Mouse (Mus musculus): ENCODE results near the gene Tnfrsf21.

Tnfrsf21 gene

DNA sequence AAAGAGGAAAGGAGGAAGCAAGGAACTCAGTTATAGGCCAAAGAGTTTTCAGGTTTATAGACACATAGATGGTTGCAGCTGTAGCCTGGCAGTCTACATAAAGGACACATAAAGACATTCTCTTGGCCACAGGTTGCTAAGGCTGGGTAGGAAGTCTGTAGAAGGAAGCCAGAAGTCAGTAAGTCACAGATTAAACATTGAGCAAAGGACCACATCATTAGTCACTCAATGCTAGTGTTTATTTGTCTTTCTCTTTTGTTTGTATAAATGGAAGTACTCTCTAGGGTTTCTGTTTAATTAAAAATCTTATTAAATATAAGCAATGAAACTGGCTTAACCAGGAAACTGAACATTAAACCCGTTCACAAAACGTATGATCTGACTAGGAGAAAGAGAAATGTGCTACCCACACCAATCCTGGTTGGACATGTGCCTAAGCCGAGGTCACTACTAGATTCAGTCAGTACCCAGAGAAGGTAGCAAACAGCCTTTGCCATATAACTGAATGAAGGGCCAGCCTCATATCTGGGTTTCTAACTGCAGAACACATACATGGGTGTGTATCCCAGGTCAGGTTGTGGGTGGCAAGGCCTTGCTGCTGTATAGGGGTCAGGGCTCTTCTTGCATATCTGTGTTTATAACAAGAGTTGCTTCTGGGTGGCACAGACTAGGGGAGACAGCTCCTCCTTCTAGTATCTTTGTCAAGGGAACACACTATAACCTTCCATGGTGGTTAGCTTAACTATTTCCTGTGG is 113.9 kb downstream of the Tnfrsf21 start:
- no peak for DNase-seq (ENCODE audit: low spot score in 2 of 2)

DNA sequence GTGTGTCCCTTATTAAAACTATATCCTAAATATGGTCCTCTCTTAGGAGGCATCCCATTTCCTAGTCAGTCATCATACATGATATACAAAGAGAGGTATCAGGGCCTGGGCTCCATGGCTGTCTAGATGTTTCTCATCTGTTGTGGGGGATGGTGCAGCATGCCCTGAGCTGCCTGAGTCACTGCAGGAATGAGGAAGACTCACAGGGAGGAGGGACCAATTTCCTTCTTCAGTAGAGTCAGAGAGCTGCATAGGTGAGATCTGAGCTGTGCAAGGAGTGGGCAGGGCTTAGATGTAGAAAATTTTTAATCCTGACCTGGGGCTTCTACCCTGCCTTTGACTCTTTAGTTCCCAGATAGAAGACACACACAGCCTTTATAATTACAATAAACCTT is 114.5 kb downstream of the Tnfrsf21 start:
- no peak for DNase-seq (ENCODE audit: low spot score in 2 of 2)

DNA sequence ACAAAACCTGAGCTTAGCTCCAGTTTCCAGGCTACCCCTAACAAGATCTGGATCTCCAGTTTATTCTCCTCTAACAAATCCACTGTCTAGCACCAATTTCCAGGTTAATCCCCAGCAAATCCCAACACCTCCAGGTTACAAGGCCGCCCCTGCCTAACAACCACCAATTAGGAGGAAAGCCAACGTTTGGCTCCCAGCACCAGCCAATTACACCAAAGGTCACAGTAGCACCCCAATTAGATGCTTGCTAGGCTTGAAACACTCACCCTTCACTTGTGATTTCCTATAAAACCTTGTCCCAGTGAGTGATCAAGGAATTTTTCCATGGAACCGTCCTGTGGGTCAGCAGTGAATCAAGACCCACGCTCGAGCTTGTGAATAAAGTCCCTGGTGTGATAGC is 116.1 kb downstream of the Tnfrsf21 start:
- no peak for DNase-seq (ENCODE audit: low spot score in 2 of 2)

DNA sequence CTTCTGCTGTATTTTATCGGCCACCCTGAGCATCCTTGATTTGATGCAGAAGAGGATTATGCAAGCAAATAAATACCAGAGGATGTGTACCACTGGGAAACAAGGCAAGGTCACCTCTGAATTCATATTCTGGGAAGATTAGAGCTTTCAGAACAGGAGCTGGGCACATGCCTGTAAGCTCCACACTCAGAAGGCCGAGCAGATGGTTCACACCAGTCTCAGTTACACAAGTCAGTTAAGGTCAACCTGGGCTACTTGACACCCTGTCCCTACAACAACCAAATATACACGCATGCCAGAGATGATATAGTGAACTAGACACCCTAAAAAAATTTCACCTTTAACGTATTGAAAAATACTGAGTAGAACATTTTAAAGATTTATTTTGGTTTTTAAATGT is 116.8 kb downstream of the Tnfrsf21 start:
- DNase-seq (ENCODE audit: low spot score in 2 of 2) = no peak

DNA sequence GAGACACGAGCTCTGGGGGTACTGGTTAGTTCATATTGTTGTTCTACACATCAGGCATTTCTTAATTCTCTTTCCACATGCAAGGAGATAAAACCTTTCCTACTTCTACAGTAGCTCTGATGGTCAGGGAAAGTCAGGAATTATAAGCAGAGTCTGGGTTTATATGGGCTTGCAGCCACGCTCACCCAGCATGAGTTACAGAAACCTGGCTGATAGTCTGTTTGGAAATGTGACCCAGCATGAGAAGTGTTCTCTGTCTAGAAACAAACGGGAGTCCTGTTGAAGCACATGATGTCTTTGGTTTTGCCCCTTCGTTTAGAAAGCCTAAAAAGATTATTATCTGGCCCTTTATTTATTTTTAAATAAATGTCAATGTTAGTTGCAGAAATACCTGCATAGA is 118.6 kb downstream of the Tnfrsf21 start:
- DNase-seq (ENCODE audit: low spot score in 2 of 2) = no peak

DNA sequence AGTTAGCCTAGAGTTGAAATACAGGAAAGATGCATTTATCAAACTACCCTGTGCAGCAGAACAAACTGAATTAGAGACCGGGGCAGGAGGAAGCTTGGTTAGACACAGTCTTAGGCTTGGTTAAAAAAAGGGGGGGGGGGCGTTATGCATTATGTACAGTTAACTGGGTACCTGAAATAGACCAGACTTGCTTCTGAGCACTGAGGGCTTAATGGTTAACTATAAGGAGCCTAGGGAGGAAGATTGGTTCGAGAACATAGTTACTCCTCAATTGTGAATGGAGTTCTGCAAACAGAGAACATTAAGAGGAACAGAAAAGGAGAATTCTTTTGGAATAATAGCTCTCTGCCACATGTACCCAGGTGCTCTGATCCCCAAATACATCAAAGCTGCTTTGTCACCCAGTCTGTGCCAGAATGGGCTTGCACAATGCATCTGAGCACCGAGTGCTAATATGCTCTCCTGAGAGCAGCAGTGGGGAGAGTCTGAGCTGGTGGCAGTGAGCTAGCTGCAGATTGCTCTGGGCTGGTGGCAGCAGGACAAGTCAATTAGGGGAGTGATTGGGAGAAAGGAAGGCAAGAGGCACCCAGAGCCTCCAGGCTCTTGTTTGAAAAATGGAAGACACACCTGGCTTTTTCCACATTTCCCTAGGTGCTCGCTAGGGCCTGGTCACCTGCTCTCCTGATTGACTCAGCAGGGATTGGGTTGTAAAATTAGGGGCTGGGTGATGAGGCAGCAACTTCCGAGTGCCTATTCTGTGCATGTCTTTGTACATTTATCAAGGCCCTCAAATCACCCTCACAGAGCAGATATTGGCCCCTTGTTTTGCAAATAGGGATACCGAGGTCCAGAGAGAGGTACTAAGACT is 119.3 kb downstream of the Tnfrsf21 start:
- DNase-seq (ENCODE audit: low spot score in 2 of 2) = no peak

DNA sequence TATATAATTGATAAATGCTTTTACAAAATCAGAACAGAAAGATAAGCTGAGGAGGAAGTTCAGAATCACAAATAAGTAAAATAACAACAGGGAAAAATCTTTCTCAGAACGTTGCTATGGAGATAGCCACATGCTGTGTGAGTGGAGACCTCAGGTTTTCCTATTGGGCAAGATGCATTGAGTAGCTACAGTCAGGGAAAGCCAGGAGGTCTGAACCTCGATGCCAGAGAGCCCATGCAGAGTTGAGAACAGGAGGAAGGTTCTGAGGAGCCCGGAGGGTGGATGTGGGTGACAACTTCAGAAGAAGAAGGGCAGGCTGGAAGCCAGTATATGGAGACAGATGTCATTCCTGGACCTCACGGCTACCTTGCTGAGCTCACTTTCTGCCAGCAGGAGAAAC is 120.4 kb downstream of the Tnfrsf21 start:
- no peak for DNase-seq (ENCODE audit: low spot score in 2 of 2)

DNA sequence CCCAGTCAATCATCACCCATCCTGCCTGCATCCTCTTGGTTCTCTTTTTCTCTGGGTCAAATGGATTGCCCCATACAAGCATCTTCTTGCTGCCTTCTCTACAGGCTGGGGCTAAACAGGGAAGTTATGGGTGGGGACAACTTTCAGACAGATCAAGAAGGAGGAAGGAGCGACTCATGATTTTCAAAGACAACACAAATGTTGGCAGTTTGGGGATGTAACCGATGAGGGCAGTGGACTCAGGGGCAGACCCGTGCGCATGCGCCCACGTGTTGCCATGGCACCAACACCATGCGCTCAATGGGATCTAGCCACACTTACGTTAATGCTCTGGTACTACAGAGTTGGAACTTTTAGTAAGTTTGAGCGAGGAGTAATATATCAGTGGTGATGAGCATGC is 121.5 kb downstream of the Tnfrsf21 start:
- peak in 1 of 2 experiments; percentile 10 for DNase-seq (ENCODE audit: low spot score in 2 of 2)

DNA sequence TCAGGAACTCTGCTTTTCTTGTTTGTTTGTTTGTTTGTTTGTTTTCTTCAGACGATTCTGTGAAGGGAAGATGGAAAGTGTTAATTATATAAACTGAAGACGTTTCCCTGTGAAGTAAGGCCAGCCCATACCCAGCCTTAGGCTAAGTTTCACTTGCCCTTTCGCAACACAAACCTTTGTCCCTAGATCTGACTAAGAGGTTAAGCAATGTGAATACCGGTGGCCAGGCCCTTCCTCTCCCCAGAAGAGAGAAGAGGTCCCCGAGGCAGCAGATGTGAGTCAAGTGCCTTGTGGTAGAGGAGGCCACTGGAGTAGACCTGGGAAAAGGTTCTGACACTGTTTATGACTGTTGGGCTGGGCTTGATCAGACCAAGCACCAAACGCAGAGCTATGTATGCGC is 122.0 kb downstream of the Tnfrsf21 start:
- DNase-seq (ENCODE audit: low spot score in 2 of 2) = no peak
